Mouse (Mus musculus): Measurements from ENCODE around the gene Mapt. TPM values are rescaled to one million over a fixed set of nuclear protein-coding genes. Genes with fewer than 3 reads are reported as not detected.

Mapt gene
- polyA plus RNA-seq, 1 experiment from 2014 or later: 1.0 TPM

GRCm38 (mm10) chr11:104278222-104278621 is 47.0 kb downstream of the Mapt start:
- DNase-seq (peak; percentile 45), ATAC-seq (ENCODE audit: low read depth) (peak; percentile 43; the same call in 1 of the 2 replicates)
- H3K4me2 ChIP-seq: peak overlapping the region; percentile 41; the same call in 1 of the 2 replicates
- no peak overlapping the region for H3K27ac ChIP-seq
- no peak overlapping the region for H3K9ac ChIP-seq
- 2% methylated on average over 20 of the region's 20 CpGs for WGBS (ENCODE audit: insufficient replicate concordance)
- H3K4me3 ChIP-seq (replicated peaks): no peak overlapping the region
- peaks cover 10% of the 10 kb centered on the region for H3K4me1 ChIP-seq (replicated peaks)
- no peaks in the 10 kb centered on the region for H3K36me3 ChIP-seq
- H3K9me3 ChIP-seq (replicated peaks): no peaks in the 10 kb centered on the region
- peaks cover 38% of the 10 kb centered on the region for H3K27me3 ChIP-seq

GRCm38 (mm10) chr11:104279049-104279448 is 47.9 kb downstream of the Mapt start:
- no peak overlapping the region for H3K4me2 ChIP-seq
- WGBS (ENCODE audit: insufficient replicate concordance): 64% methylated on average over 4 of the region's 4 CpGs
- H3K9me3 ChIP-seq (replicated peaks): no peaks in the 10 kb centered on the region
- H3K36me3 ChIP-seq: no peaks in the 10 kb centered on the region
- ATAC-seq (ENCODE audit: low read depth) (no peak), DNase-seq (no peak)
- no peak overlapping the region for H3K4me3 ChIP-seq (replicated peaks)
- no peak overlapping the region for H3K9ac ChIP-seq
- H3K27me3 ChIP-seq: peaks cover 38% of the 10 kb centered on the region
- H3K4me1 ChIP-seq (replicated peaks): peaks cover 10% of the 10 kb centered on the region
- no peak overlapping the region for H3K27ac ChIP-seq

- no peak for ATAC-seq (ENCODE audit: low read depth)
- H3K36me3 ChIP-seq: no peaks in the 10 kb centered on the region
- 25% methylated on average over 3 of the region's 3 CpGs for WGBS (ENCODE audit: insufficient replicate concordance)
- H3K27me3 ChIP-seq: peaks cover 38% of the 10 kb centered on the region
- no peaks in the 10 kb centered on the region for H3K9me3 ChIP-seq (replicated peaks)
- H3K9ac ChIP-seq: no peak overlapping the region
- no peak for DNase-seq
- no peak overlapping the region for H3K27ac ChIP-seq
- no peak overlapping the region for H3K4me3 ChIP-seq (replicated peaks)
- peaks cover 10% of the 10 kb centered on the region for H3K4me1 ChIP-seq (replicated peaks)
- no peak overlapping the region for H3K4me2 ChIP-seq
Measured at GRCm38 (mm10) chr11:104279538-104279937, 48.3 kb downstream of the Mapt start.

GRCm38 (mm10) chr11:104281501-104281900 is 50.3 kb downstream of the Mapt start:
- H3K4me3 ChIP-seq (replicated peaks): no peak overlapping the region
- no peak for DNase-seq
- H3K4me2 ChIP-seq: no peak overlapping the region
- H3K4me1 ChIP-seq (replicated peaks): peaks cover 10% of the 10 kb centered on the region
- 66% methylated on average over 5 of the region's 5 CpGs for WGBS (ENCODE audit: insufficient replicate concordance)
- 0 out of 2 replicates have a peak, but pooled peaks cover 3% of the 10 kb centered on the region for H3K9me3 ChIP-seq (replicated peaks)
- H3K27ac ChIP-seq: no peak overlapping the region
- no peak overlapping the region for H3K9ac ChIP-seq
- ATAC-seq (ENCODE audit: low read depth): no peak
- H3K36me3 ChIP-seq: no peaks in the 10 kb centered on the region
- H3K27me3 ChIP-seq: peaks cover 32% of the 10 kb centered on the region

GRCm38 (mm10) chr11:104287113-104287512 is 55.9 kb downstream of the Mapt start:
- Histone ChIP-seq H3K36me3 (no peaks in the 10 kb centered on the region), H3K27me3 (peaks cover 2% of the 10 kb centered on the region; the same call in 1 of the 2 replicates), H3K4me3 (replicated peaks) (no peak overlapping the region), H3K4me1 (replicated peaks) (peaks cover 28% of the 10 kb centered on the region), H3K27ac (no peak overlapping the region), H3K9me3 (replicated peaks) (0 out of 2 replicates have a peak, but pooled peaks cover 3% of the 10 kb centered on the region), H3K9ac (no peak overlapping the region), H3K4me2 (no peak overlapping the region)
- DNase-seq: no peak
- ATAC-seq (ENCODE audit: low read depth): no peak
- WGBS (ENCODE audit: insufficient replicate concordance): 87% methylated on average over 18 of the region's 18 CpGs

GRCm38 (mm10) chr11:104288835-104289198 is 57.6 kb downstream of the Mapt start:
- DNase-seq: no peak
- no peak for ATAC-seq (ENCODE audit: low read depth)

GRCm38 (mm10) chr11:104289199-104290031 is 58.2 kb downstream of the Mapt start:
- 0 out of 2 replicates have a peak, but pooled peaks cover 3% of the 10 kb centered on the region for H3K9me3 ChIP-seq (replicated peaks)
- H3K4me1 ChIP-seq (replicated peaks): peaks cover 51% of the 10 kb centered on the region
- WGBS (ENCODE audit: insufficient replicate concordance): 25% methylated on average over 13 of the region's 13 CpGs
- no peaks in the 10 kb centered on the region for H3K36me3 ChIP-seq
- DNase-seq (peak; percentile 57), ATAC-seq (ENCODE audit: low read depth) (0 out of 2 replicates have a peak, but pooled peaks have one; percentile 13)
- peak overlapping the region; percentile 59; the same call in 1 of the 2 replicates for H3K27ac ChIP-seq
- peak overlapping the region; percentile 44 for H3K4me2 ChIP-seq
- H3K27me3 ChIP-seq: no peaks in the 10 kb centered on the region
- H3K9ac ChIP-seq: peak overlapping the region; percentile 49; the same call in 1 of the 2 replicates
- H3K4me3 ChIP-seq (replicated peaks): no peak overlapping the region

More at GRCm38 (mm10) chr11:104288835-104289198, 57.6 kb downstream of the Mapt start:
- Histone ChIP-seq H3K36me3 (no peaks in the 10 kb centered on the region), H3K4me2 (no peak overlapping the region), H3K27ac (no peak overlapping the region), H3K4me3 (replicated peaks) (no peak overlapping the region), H3K4me1 (replicated peaks) (peaks cover 45% of the 10 kb centered on the region), H3K27me3 (no peaks in the 10 kb centered on the region), H3K9me3 (replicated peaks) (0 out of 2 replicates have a peak, but pooled peaks cover 3% of the 10 kb centered on the region), H3K9ac (no peak overlapping the region)
- WGBS (ENCODE audit: insufficient replicate concordance): 49% methylated on average over 6 of the region's 6 CpGs

- Histone ChIP-seq H3K9ac (peak overlapping the region; percentile 44; the same call in 1 of the 2 replicates), H3K36me3 (no peaks in the 10 kb centered on the region), H3K27ac (peak overlapping the region; percentile 86), H3K4me2 (peak overlapping the region; percentile 52), H3K4me3 (replicated peaks) (no peak overlapping the region), H3K4me1 (replicated peaks) (peaks cover 70% of the 10 kb centered on the region), H3K9me3 (replicated peaks) (no peaks in the 10 kb centered on the region), H3K27me3 (no peaks in the 10 kb centered on the region)
- DNase-seq (no peak), ATAC-seq (ENCODE audit: low read depth) (peak; percentile 17)
- 50% methylated on average over 7 of the region's 7 CpGs for WGBS (ENCODE audit: insufficient replicate concordance)
Measured at GRCm38 (mm10) chr11:104292443-104293220, 61.4 kb downstream of the Mapt start.

GRCm38 (mm10) chr11:104293241-104293640 is 62.1 kb downstream of the Mapt start:
- no peaks in the 10 kb centered on the region for H3K9me3 ChIP-seq (replicated peaks)
- no peak overlapping the region; the same call in 1 of the 2 replicates for H3K4me3 ChIP-seq (replicated peaks)
- WGBS (ENCODE audit: insufficient replicate concordance): 14% methylated on average over 9 of the region's 9 CpGs
- DNase-seq (peak; percentile 80), ATAC-seq (ENCODE audit: low read depth) (peak; percentile 91)
- H3K4me1 ChIP-seq (replicated peaks): peaks cover 70% of the 10 kb centered on the region
- no peaks in the 10 kb centered on the region for H3K27me3 ChIP-seq
- peak overlapping the region; percentile 86 for H3K27ac ChIP-seq
- peak overlapping the region; percentile 44; the same call in 1 of the 2 replicates for H3K9ac ChIP-seq
- H3K4me2 ChIP-seq: peak overlapping the region; percentile 52
- H3K36me3 ChIP-seq: no peaks in the 10 kb centered on the region

GRCm38 (mm10) chr11:104295145-104295544 is 64.0 kb downstream of the Mapt start:
- Histone ChIP-seq H3K4me3 (replicated peaks) (no peak overlapping the region), H3K27ac (peak overlapping the region; percentile 37; the same call in 1 of the 2 replicates), H3K36me3 (no peaks in the 10 kb centered on the region), H3K4me1 (replicated peaks) (peaks cover 58% of the 10 kb centered on the region), H3K4me2 (no peak overlapping the region), H3K9me3 (replicated peaks) (no peaks in the 10 kb centered on the region), H3K9ac (no peak overlapping the region), H3K27me3 (no peaks in the 10 kb centered on the region)
- no peak for DNase-seq
- whole genome bisulfite sequencing (ENCODE audit: insufficient replicate concordance): 37% methylated on average over 5 of the region's 5 CpGs
- ATAC-seq (ENCODE audit: low read depth): no peak

GRCm38 (mm10) chr11:104295656-104296055 is 64.5 kb downstream of the Mapt start:
- H3K9me3 ChIP-seq (replicated peaks): no peaks in the 10 kb centered on the region
- no peak overlapping the region for H3K4me2 ChIP-seq
- H3K4me3 ChIP-seq (replicated peaks): no peak overlapping the region
- no peak overlapping the region for H3K9ac ChIP-seq
- no peaks in the 10 kb centered on the region for H3K27me3 ChIP-seq
- H3K4me1 ChIP-seq (replicated peaks): peaks cover 53% of the 10 kb centered on the region
- no peaks in the 10 kb centered on the region for H3K36me3 ChIP-seq
- peak overlapping the region; percentile 37; the same call in 1 of the 2 replicates for H3K27ac ChIP-seq
- no peak for DNase-seq
- ATAC-seq (ENCODE audit: low read depth): no peak
- WGBS (ENCODE audit: insufficient replicate concordance): 13% methylated on average over 6 of the region's 6 CpGs

Data from liver, embryonic 13.5 days (tissue).